Mouse (Mus musculus): ENCODE results near the gene Chid1.

- TF ChIP-seq POLR2A (IDR thresholded peaks at IDR 0.05; ENCODE audit: control insufficient read depth, low read depth, low read length) (no peak), CTCF (IDR thresholded peaks at IDR 0.05; ENCODE audit: control insufficient read depth, insufficient read depth, insufficient replicate concordance, low read depth, low read length) (no peak)
Measured at GRCm38 (mm10) chr7:141453636-141454035, 86.0 kb downstream of the Chid1 start.

All from testis, adult 2 months (tissue).